Mouse (Mus musculus): Measurements from ENCODE around the gene Cdv3.
"Not testable (repeated sequence)": the region's sequence is repeated elsewhere in the genome, so short reads cannot be mapped to it uniquely, and the experiment has no call there.

Gene Cdv3

DNA sequence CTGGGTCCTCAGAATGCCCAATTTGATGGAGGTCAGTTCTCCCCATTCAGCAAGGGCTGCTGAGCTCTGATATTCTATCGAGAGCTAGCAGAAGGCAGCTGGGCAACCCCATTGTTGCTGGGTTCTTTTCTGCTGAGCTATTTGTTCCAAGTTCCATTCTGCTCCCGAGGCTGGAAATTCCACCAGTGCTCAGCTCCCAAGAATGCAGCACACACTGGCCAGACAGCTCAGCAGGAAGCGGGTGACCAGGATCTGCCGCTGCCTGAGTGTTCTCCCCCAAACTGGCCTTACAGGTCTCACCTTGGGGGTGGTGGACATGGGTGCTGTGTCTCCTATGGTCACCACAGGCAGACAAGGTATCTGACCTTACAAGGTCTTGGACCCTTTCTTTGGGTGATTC is 4.3 kb upstream of the Cdv3 start:
- DNase-seq: no peak

GRCm38 (mm10) chr9:103366356-103366755 is 716 bp upstream of the Cdv3 start:
- DNase-seq: no peak

- peak; percentile 60 for DNase-seq
These were observed 895 bp downstream of the Cdv3 start for GRCm38 (mm10) chr9:103364601-103365289.

- no peak for DNase-seq
These were observed 1.8 kb downstream of the Cdv3 start for GRCm38 (mm10) chr9:103363730-103364417.

GRCm38 (mm10) chr9:103363088-103363487 is 2.6 kb downstream of the Cdv3 start:
- DNase-seq: no peak

GRCm38 (mm10) chr9:103360642-103361041 is 5.0 kb downstream of the Cdv3 start:
- no peak for DNase-seq

DNA sequence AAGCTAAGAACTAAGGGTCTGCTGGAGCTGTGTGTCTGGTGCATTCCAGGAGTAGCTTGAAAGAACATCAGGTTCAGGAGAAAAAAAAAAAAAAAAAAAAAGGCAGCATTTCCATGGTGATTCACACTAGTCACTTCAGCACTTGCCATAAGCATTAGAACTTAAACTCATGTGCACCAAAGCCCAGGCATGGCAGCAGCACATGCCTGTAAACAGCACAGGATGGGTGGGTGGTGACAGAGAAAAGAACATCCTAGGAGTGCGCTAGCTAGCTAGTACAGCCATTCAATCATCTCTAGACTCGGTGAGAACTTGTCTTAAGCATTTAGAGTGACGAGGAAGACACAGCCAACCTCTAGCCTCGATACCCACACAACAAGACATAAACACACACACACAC is 7.1 kb downstream of the Cdv3 start:
- DNase-seq: peak; percentile 21

DNA sequence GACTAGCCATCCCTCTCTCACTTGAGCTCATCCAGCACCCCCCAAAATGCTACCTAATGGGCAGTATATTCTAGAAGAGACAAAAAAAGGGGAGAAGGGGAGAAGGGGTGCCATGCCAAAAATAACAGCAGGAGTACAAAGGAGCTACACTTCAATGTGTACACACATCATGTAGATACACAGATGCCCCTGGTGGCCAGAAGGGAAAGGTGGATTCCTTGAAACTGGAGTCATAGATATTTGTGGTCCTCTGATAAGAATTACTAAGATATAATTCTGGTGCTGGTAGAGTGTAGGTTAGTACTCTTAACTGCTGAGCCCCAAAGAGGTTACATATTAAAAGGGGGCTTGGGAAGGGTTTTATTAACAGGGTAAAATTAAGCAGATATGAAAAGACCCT is 7.7 kb downstream of the Cdv3 start:
- no peak for DNase-seq

GRCm38 (mm10) chr9:103353500-103354260 is 12.0 kb downstream of the Cdv3 start:
- DNase-seq: not testable (repeated sequence)

GRCm38 (mm10) chr9:103348791-103349190 is 16.8 kb downstream of the Cdv3 start:
- DNase-seq: no peak

- DNase-seq: no peak
These were observed 17.6 kb downstream of the Cdv3 start for GRCm38 (mm10) chr9:103347996-103348490.

GRCm38 (mm10) chr9:103347045-103347444 is 18.6 kb downstream of the Cdv3 start:
- DNase-seq: no peak

- DNase-seq: no peak
These were observed 28.7 kb downstream of the Cdv3 start for GRCm38 (mm10) chr9:103336912-103337311.

GRCm38 (mm10) chr9:103332663-103333062 is 33.0 kb downstream of the Cdv3 start:
- DNase-seq: no peak

DNA sequence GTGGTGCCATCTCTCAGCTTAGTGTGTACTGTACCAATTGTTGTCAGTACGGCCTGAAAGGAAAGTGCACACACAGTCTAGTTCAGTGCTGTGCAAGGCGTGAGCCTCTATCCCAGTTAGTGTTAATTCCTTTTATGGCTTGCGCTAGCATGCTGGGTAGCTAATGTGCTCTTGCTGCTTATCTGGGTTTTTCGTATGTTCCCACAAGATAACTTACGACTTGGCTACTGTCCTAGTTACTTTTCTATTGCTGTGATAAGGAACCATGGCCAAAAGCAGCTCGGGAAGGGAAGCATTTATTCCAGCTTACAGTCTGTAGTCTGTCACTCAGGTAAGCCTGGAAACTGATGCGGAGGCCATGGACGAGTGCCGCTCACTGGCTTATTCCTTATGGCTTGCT is 39.2 kb downstream of the Cdv3 start:
- no peak for DNase-seq

- DNase-seq: no peak
These were observed 41.0 kb downstream of the Cdv3 start for GRCm38 (mm10) chr9:103324678-103325077.

- DNase-seq: no peak
These were observed 55.8 kb downstream of the Cdv3 start for GRCm38 (mm10) chr9:103309832-103310231.

- DNase-seq: no peak
These were observed 60.2 kb downstream of the Cdv3 start for GRCm38 (mm10) chr9:103305332-103306041.

GRCm38 (mm10) chr9:103304927-103305326 is 60.7 kb downstream of the Cdv3 start, which contains the start of the genes 1300017J02Rik and Topbp1:
TSS of gene 1300017J02Rik (minus strand) at chr9:103305082.
TSS of gene Topbp1 (plus strand) at chr9:103305215.
- DNase-seq: peak; percentile 95

All from right cerebral cortex, adult 18-20 months (tissue).